10 mouse cellular contexts compared by ENCODE assay signal in the genomic region with DNA sequence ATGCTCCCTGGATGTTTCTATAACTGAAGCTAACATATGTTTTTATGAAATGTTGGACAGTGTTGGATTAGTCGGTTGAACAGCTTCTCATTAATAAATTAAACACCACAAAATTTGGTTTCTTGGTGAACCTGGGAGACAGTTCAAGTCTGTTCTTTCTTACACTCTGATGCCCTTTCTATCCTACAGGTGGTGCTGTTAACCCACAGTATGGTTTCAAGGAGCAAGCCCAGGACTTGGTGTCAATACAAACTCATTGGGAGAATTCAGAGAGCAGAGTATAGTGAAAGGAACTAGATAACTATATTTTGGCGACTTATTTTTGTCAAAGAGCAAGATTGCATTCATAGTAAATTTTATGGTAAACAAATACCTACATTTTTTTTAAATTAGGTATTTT.
DNase-seq lines count a peak whose midpoint lies in the region; ATAC-seq and TF ChIP-seq lines count a peak whose summit lies in the region.
"Had no signal": no experiment of that assay in that cellular context is flagged by ENCODE, and none has a peak within 500 bp of the region (broad histone marks: within the 10 kb centered on the region; RNA-seq: fewer than 3 reads in every experiment).

No protein-coding gene starts in this region.

- WGBS in forebrain, embryonic 12.5 days = 25% methylated on average over 2 of the region's 2 CpGs
- 28% methylated on average over 2 of the region's 2 CpGs for WGBS in midbrain, embryonic 16.5 days

- TF ChIP-seq CTCF in MEL (IDR thresholded peaks at IDR 0.05 in 2 of 3, conservative IDR thresholded peaks at IDR 0.05 in 1 of 3; ENCODE audit: control insufficient read depth in 1 of 3, insufficient read depth in 1 of 3, low read depth in 2 of 3, low read length in 3 of 3, poor library complexity in 1 of 3, severe bottlenecking in 1 of 3) = peak in 2 of 3 experiments; percentile 6 to 51; a peak in 2 of 6 replicates
- no peak for TF ChIP-seq CTCF in gastrocnemius, adult 2 months (IDR thresholded peaks at IDR 0.05)

- no peak overlapping the region for H3K4me2 ChIP-seq in forebrain, embryonic 12.5 days
- H3K4me2 ChIP-seq in midbrain, embryonic 16.5 days (ENCODE audit: low read length) = no peak overlapping the region
- H3K4me2 ChIP-seq: embryonic facial prominence, embryonic 12.5 days had no signal

- H3K9ac ChIP-seq in MEL (ENCODE audit: control insufficient read depth, low read depth, low read length, poor library complexity, severe bottlenecking) = no peak overlapping the region
- no peak overlapping the region for H3K9ac ChIP-seq in forebrain, embryonic 12.5 days
- H3K9ac ChIP-seq in midbrain, embryonic 16.5 days (ENCODE audit: low read depth, low read length) = no peak overlapping the region
- H3K9ac ChIP-seq: embryonic facial prominence, embryonic 12.5 days; liver, embryonic 14.5 days had no signal

- no peak for TF ChIP-seq EP300 in MEL (IDR thresholded peaks at IDR 0.05; ENCODE audit: low read depth in 1 of 2, low read length in 2 of 2)

- DNase-seq in layer of hippocampus, adult 11-12 months (ENCODE audit: low spot score) = peak; percentile 8
- DNase-seq in layer of hippocampus, postnatal 36 days = no peak
- peak; percentile 29 for DNase-seq in MEL (ENCODE audit: low read depth, low spot score)
- no peak for DNase-seq in cerebellum, postnatal 10 days
- DNase-seq in T-cell, adult 2 months (ENCODE audit: low spot score) = no peak
- no peak for DNase-seq in gastrocnemius, adult 2 months

- no peak overlapping the region for H3K4me3 ChIP-seq in MEL (ENCODE audit: control insufficient read depth in 1 of 2, insufficient read depth in 1 of 2, low read depth in 2 of 2, low read length in 2 of 2)
- no peak overlapping the region for H3K4me3 ChIP-seq in forebrain, embryonic 12.5 days (replicated peaks)
- H3K4me3 ChIP-seq in midbrain, embryonic 16.5 days (ENCODE audit: low read depth, low read length) = no peak overlapping the region
- H3K4me3 ChIP-seq in gastrocnemius, adult 2 months = no peak overlapping the region
- H3K4me3 ChIP-seq: embryonic facial prominence, embryonic 12.5 days had no signal

- H3K4me1 ChIP-seq in MEL (ENCODE audit: control insufficient read depth in 1 of 2, insufficient read depth in 2 of 2, low read length in 2 of 2) = no peaks in the 10 kb centered on the region
- no peaks in the 10 kb centered on the region for H3K4me1 ChIP-seq in forebrain, embryonic 12.5 days
- no peaks in the 10 kb centered on the region for H3K4me1 ChIP-seq in midbrain, embryonic 16.5 days (ENCODE audit: control insufficient read depth, insufficient read depth, low read length)
- H3K4me1 ChIP-seq: embryonic facial prominence, embryonic 12.5 days had no signal

- no peaks in the 10 kb centered on the region for H3K9me3 ChIP-seq in MEL (replicated peaks; ENCODE audit: insufficient read depth, low read length)
- no peaks in the 10 kb centered on the region for H3K9me3 ChIP-seq in forebrain, embryonic 12.5 days
- H3K9me3 ChIP-seq in midbrain, embryonic 16.5 days (replicated peaks; ENCODE audit: control insufficient read depth, low read length, poor library complexity, severe bottlenecking) = no peaks in the 10 kb centered on the region
- H3K9me3 ChIP-seq: embryonic facial prominence, embryonic 12.5 days had no signal

- no peaks in the 10 kb centered on the region for H3K36me3 ChIP-seq in MEL (ENCODE audit: control insufficient read depth in 1 of 2, insufficient read depth in 2 of 2, low read length in 2 of 2)
- H3K36me3 ChIP-seq in forebrain, embryonic 12.5 days (replicated peaks) = no peaks in the 10 kb centered on the region
- no peaks in the 10 kb centered on the region for H3K36me3 ChIP-seq in midbrain, embryonic 16.5 days (ENCODE audit: control insufficient read depth, insufficient read depth, low read length)
- H3K36me3 ChIP-seq: embryonic facial prominence, embryonic 12.5 days had no signal

- peak; percentile 67; the same call in 1 of the 2 replicates for ATAC-seq in forebrain, embryonic 12.5 days (ENCODE audit: low FRiP score)
- peak; percentile 88 for ATAC-seq in midbrain, embryonic 16.5 days

- no peaks in the 10 kb centered on the region for H3K27me3 ChIP-seq in MEL (ENCODE audit: control insufficient read depth in 1 of 2, insufficient read depth in 2 of 2, low read length in 2 of 2)
- no peaks in the 10 kb centered on the region for H3K27me3 ChIP-seq in forebrain, embryonic 12.5 days
- H3K27me3 ChIP-seq in midbrain, embryonic 16.5 days (ENCODE audit: control insufficient read depth, insufficient read depth, low read depth, low read length) = no peaks in the 10 kb centered on the region
- H3K27me3 ChIP-seq: embryonic facial prominence, embryonic 12.5 days had no signal

- no peak overlapping the region for H3K27ac ChIP-seq in MEL (ENCODE audit: control insufficient read depth, low read depth, low read length)
- H3K27ac ChIP-seq in forebrain, embryonic 12.5 days = no peak overlapping the region
- H3K27ac ChIP-seq in midbrain, embryonic 16.5 days (ENCODE audit: low read length) = no peak overlapping the region
- no peak overlapping the region for H3K27ac ChIP-seq in gastrocnemius, adult 2 months
- H3K27ac ChIP-seq: embryonic facial prominence, embryonic 12.5 days; liver, embryonic 14.5 days had no signal

- H3K79me2 ChIP-seq in MEL (ENCODE audit: control insufficient read depth, insufficient read depth, low read length, poor library complexity) = no peaks in the 10 kb centered on the region

- TF ChIP-seq POLR2A in MEL (IDR thresholded peaks at IDR 0.05; ENCODE audit: control insufficient read depth in 1 of 2, insufficient read depth in 1 of 2, low read depth in 1 of 2, low read length in 2 of 2, poor library complexity in 1 of 2) = no peak

- intact Hi-C loops in gastrocnemius, adult 2 months (cut with DNase I) = no loop called here

- peak; percentile 65 for TF ChIP-seq RAD21 in MEL (IDR thresholded peaks at IDR 0.05; ENCODE audit: low read depth, low read length)

TF ChIP-seq in MEL, 35 proteins besides CTCF, POLR2A, EP300 and RAD21:
- TF ChIP-seq MXI1 (IDR thresholded peaks at IDR 0.05; ENCODE audit: low read depth, low read length) (no peak), GATA1 (IDR thresholded peaks at IDR 0.05; ENCODE audit: low read depth, low read length) (no peak), SMC3 (IDR thresholded peaks at IDR 0.05; ENCODE audit: low read depth, low read length) (peak; percentile 57), JUND (IDR thresholded peaks at IDR 0.05; ENCODE audit: low read depth, low read length) (no peak), ETS1 (IDR thresholded peaks at IDR 0.05; ENCODE audit: low read depth, low read length) (no peak), ZC3H11A (IDR thresholded peaks at IDR 0.05; ENCODE audit: low read depth, low read length) (peak; percentile 28), GABPA (IDR thresholded peaks at IDR 0.05; ENCODE audit: low read depth, low read length) (no peak)

Comparison
In these comparisons a context has a peak if more than half of its experiments do, and no peak if none do; other contexts are left out.
1. DNase-seq: peak in layer of hippocampus, adult 11-12 months (single experiment) and MEL (single experiment); none in layer of hippocampus, postnatal 36 days (0 of 2), cerebellum, postnatal 10 days (0 of 2), T-cell, adult 2 months (single experiment) and gastrocnemius, adult 2 months (single experiment).